Mouse (Mus musculus): ENCODE measurements around the gene Bicdl1. TPM values are rescaled to one million over a fixed set of nuclear protein-coding genes. Genes with fewer than 3 reads are reported as not detected.
A peak's percentile ranks its signal among the peaks of the same experiment; 100 is the strongest.

Gene Bicdl1
- polyA plus RNA-seq, 1 experiment = 143 TPM

DNA sequence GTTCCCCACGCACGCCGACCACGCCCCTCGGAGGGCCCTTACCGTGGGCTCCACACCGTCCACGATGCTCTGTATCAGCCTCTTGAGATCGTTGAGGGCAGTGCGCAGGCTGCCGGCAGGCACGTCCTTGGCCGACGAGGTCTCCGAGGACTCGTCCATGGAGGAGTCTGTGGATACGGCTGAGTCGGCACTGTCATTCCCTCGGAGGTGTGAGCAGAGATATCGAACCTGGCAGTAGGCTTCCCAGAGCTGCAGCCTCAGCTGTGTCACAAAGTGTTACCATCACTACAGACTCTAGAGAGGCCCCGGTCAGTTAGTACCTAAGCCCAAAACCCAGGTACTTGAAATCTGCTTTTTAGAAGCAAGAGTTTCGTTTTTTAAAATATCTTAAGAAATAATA lies 68.8 kb downstream of the Bicdl1 start:
- DNase-seq = no peak
- TF ChIP-seq CTCF (IDR thresholded peaks at IDR 0.05; ENCODE audit: borderline replicate concordance, control insufficient read depth, extremely low read depth, insufficient read depth, low read length, poor library complexity) (no peak), POLR2A (IDR thresholded peaks at IDR 0.05; ENCODE audit: control insufficient read depth, extremely low read depth, insufficient read depth, low read length, poor library complexity) (no peak)
- Histone ChIP-seq H3K27me3 (ENCODE audit: control insufficient read depth, insufficient read depth, low read length) (no peaks in the 10 kb centered on the region), H3K4me1 (replicated peaks; ENCODE audit: control insufficient read depth, insufficient read depth, low read length) (no peaks in the 10 kb centered on the region), H3K4me3 (ENCODE audit: control insufficient read depth, insufficient read depth, low read length) (no peak overlapping the region), H3K27ac (ENCODE audit: control insufficient read depth, insufficient read depth, low read length) (no peak overlapping the region), H3K36me3 (ENCODE audit: control insufficient read depth, insufficient read depth, low read length) (peaks cover 9% of the 10 kb centered on the region; the same call in 1 of the 2 replicates)
- 98% methylated on average over 22 of the region's 22 CpGs for WGBS

- DNase-seq = no peak
- Histone ChIP-seq H3K27me3 (ENCODE audit: control insufficient read depth, insufficient read depth, low read length) (no peaks in the 10 kb centered on the region), H3K4me1 (replicated peaks; ENCODE audit: control insufficient read depth, insufficient read depth, low read length) (no peaks in the 10 kb centered on the region), H3K27ac (ENCODE audit: control insufficient read depth, insufficient read depth, low read length) (no peak overlapping the region), H3K4me3 (ENCODE audit: control insufficient read depth, insufficient read depth, low read length) (no peak overlapping the region), H3K36me3 (ENCODE audit: control insufficient read depth, insufficient read depth, low read length) (peaks cover 9% of the 10 kb centered on the region; the same call in 1 of the 2 replicates)
- TF ChIP-seq POLR2A (IDR thresholded peaks at IDR 0.05; ENCODE audit: control insufficient read depth, extremely low read depth, insufficient read depth, low read length, poor library complexity) (no peak), CTCF (IDR thresholded peaks at IDR 0.05; ENCODE audit: borderline replicate concordance, control insufficient read depth, extremely low read depth, insufficient read depth, low read length, poor library complexity) (no peak)
- 96% methylated on average over 6 of the region's 6 CpGs for WGBS
Observed at GRCm38 (mm10) chr5:115658352-115658751, 73.1 kb downstream of the Bicdl1 start.

- no peak for DNase-seq
- TF ChIP-seq CTCF (IDR thresholded peaks at IDR 0.05; ENCODE audit: borderline replicate concordance, control insufficient read depth, extremely low read depth, insufficient read depth, low read length, poor library complexity) = no peak
- TF ChIP-seq POLR2A (IDR thresholded peaks at IDR 0.05; ENCODE audit: control insufficient read depth, extremely low read depth, insufficient read depth, low read length, poor library complexity) = no peak
- H3K36me3 ChIP-seq (ENCODE audit: control insufficient read depth, insufficient read depth, low read length) = peaks cover 9% of the 10 kb centered on the region; the same call in 1 of the 2 replicates
- WGBS = 94% methylated on average over 1 of the region's 1 CpGs
- H3K27ac ChIP-seq (ENCODE audit: control insufficient read depth, insufficient read depth, low read length) = no peak overlapping the region
- no peak overlapping the region for H3K4me3 ChIP-seq (ENCODE audit: control insufficient read depth, insufficient read depth, low read length)
- peaks cover 5% of the 10 kb centered on the region for H3K4me1 ChIP-seq (replicated peaks; ENCODE audit: control insufficient read depth, insufficient read depth, low read length)
- no peaks in the 10 kb centered on the region for H3K27me3 ChIP-seq (ENCODE audit: control insufficient read depth, insufficient read depth, low read length)
Observed at GRCm38 (mm10) chr5:115657234-115657633, 74.2 kb downstream of the Bicdl1 start.

GRCm38 (mm10) chr5:115656677-115657076 lies 74.7 kb downstream of the Bicdl1 start:
- Histone ChIP-seq H3K4me3 (ENCODE audit: control insufficient read depth, insufficient read depth, low read length) (no peak overlapping the region), H3K27ac (ENCODE audit: control insufficient read depth, insufficient read depth, low read length) (no peak overlapping the region), H3K27me3 (ENCODE audit: control insufficient read depth, insufficient read depth, low read length) (no peaks in the 10 kb centered on the region), H3K36me3 (ENCODE audit: control insufficient read depth, insufficient read depth, low read length) (peaks cover 4% of the 10 kb centered on the region; the same call in 1 of the 2 replicates), H3K4me1 (replicated peaks; ENCODE audit: control insufficient read depth, insufficient read depth, low read length) (peaks cover 5% of the 10 kb centered on the region)
- TF ChIP-seq CTCF (IDR thresholded peaks at IDR 0.05; ENCODE audit: borderline replicate concordance, control insufficient read depth, extremely low read depth, insufficient read depth, low read length, poor library complexity) (no peak), POLR2A (IDR thresholded peaks at IDR 0.05; ENCODE audit: control insufficient read depth, extremely low read depth, insufficient read depth, low read length, poor library complexity) (no peak)
- DNase-seq = no peak
- WGBS = 94% methylated on average over 6 of the region's 6 CpGs

DNA sequence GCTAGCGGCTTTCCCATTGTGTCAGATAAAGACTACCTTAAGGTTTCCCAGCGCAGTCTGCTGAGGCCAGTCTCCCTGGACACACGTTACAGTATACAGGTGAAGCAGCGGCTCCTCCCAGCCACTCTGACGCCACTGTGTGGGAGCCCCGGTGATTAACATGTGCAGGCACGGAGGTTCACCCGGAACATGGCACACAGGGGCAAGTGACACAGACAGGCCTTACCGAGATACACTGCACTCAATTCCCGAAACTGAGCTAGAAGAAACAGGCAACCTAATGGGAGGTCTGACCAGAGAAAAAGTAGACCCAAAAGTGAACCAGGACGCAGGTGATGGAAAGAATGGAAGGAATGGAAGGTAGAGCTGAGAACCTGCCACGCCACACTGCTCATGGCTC lies 77.6 kb downstream of the Bicdl1 start:
- 97% methylated on average over 12 of the region's 12 CpGs for WGBS
- Histone ChIP-seq H3K4me1 (replicated peaks; ENCODE audit: control insufficient read depth, insufficient read depth, low read length) (peaks cover 5% of the 10 kb centered on the region), H3K36me3 (ENCODE audit: control insufficient read depth, insufficient read depth, low read length) (no peaks in the 10 kb centered on the region; the same call in 1 of the 2 replicates), H3K27me3 (ENCODE audit: control insufficient read depth, insufficient read depth, low read length) (no peaks in the 10 kb centered on the region), H3K4me3 (ENCODE audit: control insufficient read depth, insufficient read depth, low read length) (no peak overlapping the region), H3K27ac (ENCODE audit: control insufficient read depth, insufficient read depth, low read length) (no peak overlapping the region)
- no peak for DNase-seq
- no peak for TF ChIP-seq POLR2A (IDR thresholded peaks at IDR 0.05; ENCODE audit: control insufficient read depth, extremely low read depth, insufficient read depth, low read length, poor library complexity)
- no peak for TF ChIP-seq CTCF (IDR thresholded peaks at IDR 0.05; ENCODE audit: borderline replicate concordance, control insufficient read depth, extremely low read depth, insufficient read depth, low read length, poor library complexity)

DNA sequence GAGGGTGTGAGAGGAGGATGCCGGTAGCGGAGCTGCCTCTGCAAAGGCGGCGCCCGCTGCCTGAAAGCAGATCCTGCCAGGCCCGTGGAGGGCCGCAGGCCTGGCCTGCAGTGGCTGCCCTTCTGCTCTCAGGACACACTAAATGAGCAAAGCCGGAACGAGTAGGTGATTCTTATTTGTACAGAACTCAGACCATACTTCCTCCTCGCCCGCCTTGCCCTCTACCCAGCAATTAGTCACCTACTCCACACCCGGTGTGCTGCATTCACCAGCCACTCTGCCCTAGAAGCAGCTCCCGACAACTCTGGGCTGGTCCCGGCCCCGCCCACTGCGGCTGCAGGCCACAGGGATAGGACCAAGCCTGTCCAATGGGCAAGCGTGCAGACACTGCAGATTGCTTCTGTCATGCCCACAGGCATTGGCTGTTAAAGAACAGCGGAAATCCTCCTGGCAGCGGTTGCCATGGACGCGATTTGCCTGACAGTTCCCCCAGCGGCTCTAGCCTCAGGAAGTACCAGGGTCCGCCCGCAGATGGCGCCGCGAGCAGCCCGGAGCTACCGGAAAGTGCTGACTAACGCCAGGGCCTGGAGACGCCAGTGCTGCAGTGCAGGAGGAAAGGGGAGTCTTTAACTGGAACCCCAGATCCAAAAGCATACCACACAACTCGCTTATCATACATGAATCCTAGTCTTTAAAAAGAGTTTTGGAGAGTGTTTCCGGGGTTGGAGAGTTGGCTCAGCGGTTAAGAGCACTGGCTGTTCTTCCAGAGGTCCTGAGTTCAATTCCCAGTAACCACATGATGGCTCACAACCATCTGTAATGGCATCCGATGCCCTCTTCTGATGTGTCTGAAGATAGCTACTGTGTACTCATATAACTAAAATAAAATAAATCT lies 78.5 kb downstream of the Bicdl1 start:
- peak overlapping the region; percentile 31 for H3K4me3 ChIP-seq (ENCODE audit: control insufficient read depth, insufficient read depth, low read length)
- peak overlapping the region; percentile 7; the same call in 1 of the 2 replicates for H3K27ac ChIP-seq (ENCODE audit: control insufficient read depth, insufficient read depth, low read length)
- H3K4me1 ChIP-seq (replicated peaks; ENCODE audit: control insufficient read depth, insufficient read depth, low read length) = peaks cover 5% of the 10 kb centered on the region
- DNase-seq = peak; percentile 100
- WGBS = 5% methylated on average over 35 of the region's 35 CpGs
- TF ChIP-seq POLR2A (IDR thresholded peaks at IDR 0.05; ENCODE audit: control insufficient read depth, extremely low read depth, insufficient read depth, low read length, poor library complexity) (peak; percentile 26; the same call in 1 of the 2 replicates), CTCF (IDR thresholded peaks at IDR 0.05; ENCODE audit: borderline replicate concordance, control insufficient read depth, extremely low read depth, insufficient read depth, low read length, poor library complexity) (peak; percentile 94)
- H3K36me3 ChIP-seq (ENCODE audit: control insufficient read depth, insufficient read depth, low read length) = peaks cover under 1% of the 10 kb centered on the region; the same call in 1 of the 2 replicates
- H3K27me3 ChIP-seq (ENCODE audit: control insufficient read depth, insufficient read depth, low read length) = no peaks in the 10 kb centered on the region

Measured in thymus, adult 2 months (tissue).